8 mouse cellular contexts compared by ENCODE assay signal in the genomic region with DNA sequence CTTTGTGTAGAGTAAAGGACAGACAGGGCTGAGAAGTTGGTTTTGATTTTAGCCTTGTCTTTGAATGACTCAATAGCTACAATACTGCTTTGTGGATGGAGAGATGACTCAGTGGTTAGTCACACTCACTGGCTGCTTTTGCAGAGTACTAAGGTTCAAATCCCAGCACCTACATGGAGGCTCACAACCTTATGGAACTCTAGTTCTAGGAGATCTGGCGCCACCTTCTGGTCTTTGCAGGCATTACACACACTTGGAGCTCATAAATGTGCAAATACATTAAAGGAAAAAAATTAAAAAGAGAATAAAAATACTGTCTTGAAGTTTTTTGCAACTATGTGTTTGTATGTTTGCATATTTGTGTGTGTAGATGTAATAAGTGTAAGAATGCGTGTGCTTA. TPM values are rescaled to one million over a fixed set of nuclear protein-coding genes. Genes with fewer than 3 reads are reported as not detected.
DNase-seq lines count a peak whose midpoint lies in the region; ATAC-seq and TF ChIP-seq lines count a peak whose summit lies in the region.

No protein-coding gene starts in this region.

- no peak overlapping the region for H3K9ac ChIP-seq in heart, adult 2 months (ENCODE audit: low read depth, low read length)
- H3K9ac ChIP-seq in neural tube, embryonic 15.5 days (replicated peaks) = no peak overlapping the region

- H3K4me2 ChIP-seq in neural tube, embryonic 15.5 days = no peak overlapping the region

- peak; percentile 65 for TF ChIP-seq CTCF in heart, adult 2 months (IDR thresholded peaks at IDR 0.05)

- H3K27ac ChIP-seq in heart, adult 2 months = no peak overlapping the region
- H3K27ac ChIP-seq in neural tube, embryonic 15.5 days (replicated peaks) = no peak overlapping the region

- no peaks in the 10 kb centered on the region for H3K79me2 ChIP-seq in heart, adult 2 months (replicated peaks; ENCODE audit: control insufficient read depth, insufficient read depth, low read length)

- H3K9me3 ChIP-seq in neural tube, embryonic 15.5 days (replicated peaks) = no peaks in the 10 kb centered on the region

- no peak for DNase-seq in heart, adult 2 months
- no peak for DNase-seq in heart, postnatal 25 days (ENCODE audit: low spot score)
- DNase-seq in A20 (ENCODE audit: low read depth, low spot score) = peak; percentile 59
- peak; percentile 52 for DNase-seq in T-cell, adult 2 months (ENCODE audit: low spot score)
- peak; percentile 23 for DNase-seq in mesoderm, embryonic 11.5 days (ENCODE audit: low read depth, low spot score)
- no peak for DNase-seq in layer of hippocampus, adult 9-10 months (ENCODE audit: low spot score)

- no peak for TF ChIP-seq POLR2A in heart, adult 2 months (IDR thresholded peaks at IDR 0.05; ENCODE audit: insufficient read depth, low read depth, low read length)

- H3K4me1 ChIP-seq in heart, adult 2 months (ENCODE audit: control insufficient read depth, insufficient read depth, low read length) = peaks cover 2% of the 10 kb centered on the region
- H3K4me1 ChIP-seq in neural tube, embryonic 15.5 days = no peaks in the 10 kb centered on the region

- 77% methylated on average over 2 of the region's 2 CpGs for WGBS in heart, adult 2 months
- 71% methylated on average over 2 of the region's 2 CpGs for WGBS in neural tube, embryonic 15.5 days

- no peak overlapping the region for H3K4me3 ChIP-seq in heart, adult 2 months
- H3K4me3 ChIP-seq in neural tube, embryonic 15.5 days (replicated peaks) = no peak overlapping the region

- H3K27me3 ChIP-seq in heart, adult 2 months (ENCODE audit: control insufficient read depth, insufficient read depth, low read length) = no peaks in the 10 kb centered on the region
- no peaks in the 10 kb centered on the region for H3K27me3 ChIP-seq in neural tube, embryonic 15.5 days (replicated peaks)

- ATAC-seq in neural tube, embryonic 15.5 days (ENCODE audit: low FRiP score) = no peak
- ATAC-seq in megakaryocyte-erythroid progenitor cell, adult 5-6 weeks (replicated peaks; ENCODE audit: low FRiP score, low TSS enrichment, poor library complexity, severe bottlenecking) = no peak

- TF ChIP-seq EP300 in heart, adult 2 months (IDR thresholded peaks at IDR 0.05; ENCODE audit: insufficient read depth, low read depth, low read length) = no peak

- no peaks in the 10 kb centered on the region for H3K36me3 ChIP-seq in heart, adult 2 months (ENCODE audit: control insufficient read depth, insufficient read depth, low read length)
- peaks cover 39% of the 10 kb centered on the region for H3K36me3 ChIP-seq in neural tube, embryonic 15.5 days

- intact Hi-C loops in heart, adult 2 months (cut with DNase I) = no loop called here
- intact Hi-C loops in heart, postnatal 25 days (cut with DNase I) = no loop called here

RNA-seq across cellular contexts. Expression of a gene that starts 39.9 kb away (rescaled TPM):
- not detected for total RNA-seq in heart, adult 2 months (2021)
- polyA plus RNA-seq in heart, adult 2 months (2012; rRNA removed) = 0.29 TPM in 1 of 2 replicates, not detected in the other
- total RNA-seq in heart, postnatal 25 days (2021) = not detected
- 0.06 and 0.18 TPM in 2 replicates for polyA plus RNA-seq in neural tube, embryonic 15.5 days (2015; fragmentation: Nextera tagmentation; extraction: Ambion mirVana)
- total RNA-seq in megakaryocyte-erythroid progenitor cell, adult 5-6 weeks (2014; fragmentation: Nextera tagmentation) = not detected in 2 replicates
- total RNA-seq in megakaryocyte-erythroid progenitor cell, adult 5-6 weeks (2017) = not detected in 2 replicates

RNA-seq across cellular contexts. Expression of a gene that starts 41.4 kb away (rescaled TPM):
- 10 to 100 TPM; 72.9 to 79.7 TPM for total RNA-seq in heart, adult 2 months (2021)
- polyA plus RNA-seq in heart, adult 2 months (2012; rRNA removed) = 13.5 and 20.9 TPM in 2 replicates
- total RNA-seq in heart, postnatal 25 days (2021) = 10 to 100 TPM; 70.1 to 74.9 TPM
- polyA plus RNA-seq in neural tube, embryonic 15.5 days (2015; fragmentation: Nextera tagmentation; extraction: Ambion mirVana) = 86.5 and 93.3 TPM in 2 replicates
- total RNA-seq in megakaryocyte-erythroid progenitor cell, adult 5-6 weeks (2014; fragmentation: Nextera tagmentation) = 81.6 and 95.5 TPM in 2 replicates
- 106 and 108 TPM in 2 replicates for total RNA-seq in megakaryocyte-erythroid progenitor cell, adult 5-6 weeks (2017)

Comparison
In these comparisons a context has a peak if more than half of its experiments do, and no peak if none do; other contexts are left out.
1. DNase-seq: peak in A20 (single experiment), T-cell, adult 2 months (single experiment) and mesoderm, embryonic 11.5 days (single experiment); none in heart, adult 2 months (0 of 2), heart, postnatal 25 days (single experiment) and layer of hippocampus, adult 9-10 months (single experiment).